Mouse (Mus musculus) adrenal gland (tissue): ENCODE data around the gene Muc20.

Experiments used
- intact Hi-C: fragments of 180-260 bp; cut with DNase I; formaldehyde crosslinking; loops from one replicate; pipeline ENCODE4 v1.15.1; 2025

Muc20 gene

GRCm38 (mm10) chr16:32803252-32803853 is 6.1 kb upstream of the Muc20 start:
- intact Hi-C loops = no loop called here

DNA sequence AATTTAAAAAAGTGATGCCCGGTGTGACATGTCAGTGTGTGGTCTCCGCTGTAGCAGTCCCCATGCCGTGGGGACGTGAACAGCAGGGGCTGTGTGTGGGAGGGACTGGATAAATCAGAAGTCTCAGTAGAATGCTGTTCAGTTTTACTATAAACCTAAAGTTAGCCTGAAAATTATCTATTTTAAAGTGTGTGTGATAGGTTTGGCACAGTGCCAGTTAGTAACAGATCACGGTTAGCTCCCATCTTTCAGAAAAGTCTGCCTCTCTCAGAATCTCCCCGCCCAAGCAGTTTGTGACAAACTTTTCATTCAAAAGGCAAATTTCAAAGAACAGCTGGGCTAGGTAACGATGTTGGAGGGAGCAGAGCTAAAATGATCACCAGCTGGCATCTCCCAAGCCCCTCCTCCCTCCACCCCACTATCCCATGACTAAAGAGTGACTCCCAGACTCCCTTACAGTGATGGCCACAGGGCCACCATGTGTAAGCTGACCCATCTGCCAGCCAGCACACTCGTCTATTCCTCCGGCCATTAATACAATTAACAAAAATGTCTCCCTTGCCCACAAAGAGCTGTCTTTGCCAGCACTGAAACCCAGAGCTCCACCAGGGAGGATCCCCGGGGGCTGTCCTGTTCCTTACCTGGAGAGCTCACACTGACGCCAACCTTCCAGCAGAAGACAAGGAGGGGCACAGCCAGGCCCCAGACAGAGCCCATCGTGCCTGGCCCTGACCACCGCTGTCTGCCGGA is 384 bp downstream of the Muc20 start:
- intact Hi-C loops = no loop called here

GRCm38 (mm10) chr16:32795177-32795576 is 2.1 kb downstream of the Muc20 start:
- intact Hi-C loops = no loop called here

DNA sequence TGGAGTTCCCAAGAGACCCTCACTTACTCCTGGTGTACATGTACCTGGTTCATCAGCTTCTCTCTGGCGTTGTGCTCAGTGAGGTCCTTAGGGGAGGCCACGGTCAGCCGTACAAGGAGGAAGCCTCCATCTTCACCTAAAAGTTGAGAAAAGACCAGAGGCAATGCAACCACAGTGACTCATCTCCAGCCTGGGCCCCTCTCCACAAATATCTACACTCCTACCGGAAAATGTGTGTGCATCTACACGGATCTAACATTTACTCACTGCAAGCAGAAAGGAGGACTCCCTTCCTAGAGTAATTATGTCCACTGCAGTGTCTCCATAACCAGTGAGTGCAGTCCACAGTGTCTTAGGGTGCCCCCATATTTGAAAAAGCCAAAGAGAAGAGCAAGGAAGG is 7.2 kb downstream of the Muc20 start:
- intact Hi-C loops = no loop called here

GRCm38 (mm10) chr16:32784840-32785239 is 12.4 kb downstream of the Muc20 start:
- intact Hi-C loops = no loop called here

DNA sequence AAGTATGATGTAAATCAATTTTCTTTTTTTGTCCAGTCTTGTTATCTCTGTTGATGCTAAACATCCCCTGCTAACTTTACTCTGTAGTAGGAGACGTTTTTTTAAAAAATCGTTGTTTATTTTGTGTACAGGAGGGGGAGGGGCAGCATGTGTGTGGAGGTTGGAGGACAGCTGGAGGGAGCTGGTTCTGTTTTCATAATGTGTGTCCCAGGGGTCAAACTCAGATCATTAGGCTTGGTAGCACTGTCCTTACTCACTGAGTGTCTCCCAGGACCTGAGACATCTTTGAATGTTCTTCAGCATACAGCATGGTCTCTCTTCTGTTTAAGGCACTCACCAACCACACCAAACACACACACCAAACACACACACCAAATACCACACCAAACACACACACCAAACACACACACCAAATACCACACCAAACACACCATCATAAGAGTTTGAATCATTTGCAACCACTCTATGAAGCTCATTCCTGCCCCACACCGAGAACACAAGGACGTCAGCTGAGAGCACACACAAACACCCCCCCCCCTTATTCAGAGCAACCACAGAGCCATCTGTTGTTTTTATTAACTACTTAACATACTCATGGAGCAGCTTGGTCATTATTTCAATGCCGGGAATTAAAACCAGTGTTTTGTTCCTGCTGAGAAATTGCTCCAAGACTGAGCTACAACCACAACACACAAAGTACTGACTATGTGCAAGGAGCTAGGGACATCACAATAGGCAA is 13.7 kb downstream of the Muc20 start:
- intact Hi-C loops = no loop called here

GRCm38 (mm10) chr16:32778956-32779355 is 18.3 kb downstream of the Muc20 start:
- intact Hi-C loops = no loop called here

DNA sequence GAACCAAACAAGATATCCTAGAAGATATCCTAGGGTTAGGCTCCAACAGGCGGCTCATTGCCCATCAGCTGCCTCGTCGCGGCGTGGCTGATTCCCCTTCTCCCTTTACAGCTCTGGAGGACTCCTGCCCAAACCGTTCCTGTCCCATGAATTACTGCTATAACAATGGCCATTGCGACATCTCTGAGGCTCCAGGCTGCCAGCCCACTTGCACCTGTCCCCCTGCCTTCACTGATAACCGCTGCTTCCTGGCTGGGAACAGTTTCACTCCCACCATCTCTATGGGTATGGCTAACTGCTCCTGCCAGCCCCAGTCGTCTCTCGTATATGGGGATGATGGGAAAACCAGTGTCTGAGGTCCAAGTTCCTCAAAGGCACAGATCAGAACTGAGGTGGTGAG is 20.6 kb downstream of the Muc20 start:
- intact Hi-C loops = no loop called here

- intact Hi-C loops = no loop called here
These were observed 30.3 kb downstream of the Muc20 start for GRCm38 (mm10) chr16:32766904-32767303.

- intact Hi-C loops = no loop called here
These were observed 32.3 kb downstream of the Muc20 start for GRCm38 (mm10) chr16:32764961-32765360.

GRCm38 (mm10) chr16:32764550-32764949 is 32.7 kb downstream of the Muc20 start:
- intact Hi-C loops = no loop called here

- intact Hi-C loops = no loop called here
These were observed 46.8 kb downstream of the Muc20 start for GRCm38 (mm10) chr16:32750242-32751127.

DNA sequence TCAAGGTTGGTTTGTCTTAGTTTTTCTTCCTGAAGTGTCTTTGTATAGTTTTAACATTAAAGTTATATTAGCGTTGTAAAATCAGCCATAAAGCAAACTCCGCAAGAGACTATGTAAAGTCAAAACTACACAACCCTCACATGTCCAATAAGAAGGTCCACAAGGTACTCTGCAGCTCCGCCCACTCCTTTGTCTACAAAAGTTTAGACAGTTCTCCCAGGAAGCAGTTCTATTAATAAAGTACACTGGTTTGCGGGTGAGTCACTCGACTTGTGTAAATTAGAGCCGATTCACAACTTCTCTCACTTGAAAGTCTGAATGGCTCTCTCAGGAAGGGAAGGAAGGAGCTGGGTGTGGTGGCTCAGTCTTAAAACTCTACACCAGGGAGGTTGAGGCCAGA is 51.4 kb downstream of the Muc20 start:
- intact Hi-C loops = no loop called here

- intact Hi-C loops = no loop called here
These were observed 54.5 kb downstream of the Muc20 start for GRCm38 (mm10) chr16:32742712-32743111.

- intact Hi-C loops = no loop called here
These were observed 55.9 kb downstream of the Muc20 start for GRCm38 (mm10) chr16:32741366-32741765.

DNA sequence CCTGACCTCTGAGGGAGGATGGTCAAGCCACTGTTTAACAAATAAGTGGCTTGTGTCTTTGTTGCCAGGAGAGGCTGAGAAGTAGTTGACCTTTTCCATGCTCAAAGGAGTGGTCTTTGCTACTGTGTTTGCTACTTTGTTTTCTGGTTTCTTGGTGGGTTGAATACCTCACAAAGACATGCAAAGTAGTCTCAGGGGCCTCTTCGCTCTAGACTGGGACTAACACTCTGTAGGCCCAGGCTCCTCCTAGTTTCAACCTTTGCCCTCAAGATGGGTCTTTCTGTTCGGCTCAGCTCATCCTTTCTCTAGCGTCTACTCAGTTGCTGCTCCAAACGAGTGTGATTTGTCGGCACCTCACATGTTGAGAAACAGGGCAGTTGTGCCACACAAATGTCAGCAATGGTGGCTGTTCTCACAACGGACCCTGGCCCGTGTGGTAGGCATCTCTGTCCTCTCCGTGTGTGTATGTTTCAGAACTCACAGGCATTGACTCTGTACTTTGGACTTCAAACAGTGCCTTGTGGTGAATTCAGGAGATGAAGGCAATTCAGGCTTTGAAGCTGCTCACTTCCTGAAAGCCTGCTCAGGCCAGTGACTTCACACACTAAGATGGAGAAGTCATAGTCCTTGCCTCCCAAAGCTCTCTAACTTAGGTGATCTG is 57.1 kb downstream of the Muc20 start:
- intact Hi-C loops = no loop called here

GRCm38 (mm10) chr16:32736022-32736421 is 61.2 kb downstream of the Muc20 start:
- intact Hi-C loops = no loop called here

DNA sequence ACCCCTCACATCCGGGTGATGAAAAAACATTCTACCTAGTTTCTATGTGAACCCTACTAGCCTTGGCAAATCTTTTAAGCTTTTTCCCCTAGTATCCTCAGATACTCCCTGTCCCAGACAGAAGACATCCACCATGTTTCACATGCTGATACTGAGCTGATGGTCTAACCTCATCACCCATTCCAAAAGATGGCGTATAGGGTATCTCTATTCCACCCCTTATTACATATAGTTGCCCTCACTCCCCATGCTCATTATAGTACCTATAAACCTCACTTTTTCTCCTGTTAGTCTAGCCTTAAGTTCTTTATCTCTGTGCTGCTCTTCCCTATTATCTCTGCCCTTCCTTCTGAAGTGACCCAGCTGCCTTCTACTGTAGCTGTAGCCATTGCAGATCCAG is 61.6 kb downstream of the Muc20 start, which contains the start of gene Muc4:
Gene Muc4 (plus strand): TSS at position 301 of the 400 bp plus-strand sequence.
- intact Hi-C loops = no loop called here

GRCm38 (mm10) chr16:32733213-32733612 is 64.0 kb downstream of the Muc20 start:
- intact Hi-C loops = no loop called here

DNA sequence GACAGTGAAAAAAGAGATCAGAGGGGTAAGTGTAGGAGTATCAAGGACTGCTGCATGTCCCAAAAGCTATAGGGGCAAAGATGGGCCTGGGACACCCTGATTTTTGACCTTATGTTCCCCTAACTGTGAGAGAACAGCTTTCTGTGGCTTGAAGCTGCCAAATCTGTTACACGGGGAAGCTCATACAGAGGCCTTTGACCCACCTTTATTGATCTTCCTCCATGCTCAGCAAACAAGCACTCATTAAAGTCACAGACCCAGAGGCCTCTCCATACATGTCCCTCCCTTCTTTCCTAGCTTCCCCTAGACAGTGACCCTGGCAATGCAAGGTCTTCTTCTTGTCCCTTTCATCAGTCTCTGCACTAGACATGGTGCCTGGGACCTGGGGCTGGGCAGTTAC is 68.5 kb downstream of the Muc20 start:
- intact Hi-C loops = no loop called here

DNA sequence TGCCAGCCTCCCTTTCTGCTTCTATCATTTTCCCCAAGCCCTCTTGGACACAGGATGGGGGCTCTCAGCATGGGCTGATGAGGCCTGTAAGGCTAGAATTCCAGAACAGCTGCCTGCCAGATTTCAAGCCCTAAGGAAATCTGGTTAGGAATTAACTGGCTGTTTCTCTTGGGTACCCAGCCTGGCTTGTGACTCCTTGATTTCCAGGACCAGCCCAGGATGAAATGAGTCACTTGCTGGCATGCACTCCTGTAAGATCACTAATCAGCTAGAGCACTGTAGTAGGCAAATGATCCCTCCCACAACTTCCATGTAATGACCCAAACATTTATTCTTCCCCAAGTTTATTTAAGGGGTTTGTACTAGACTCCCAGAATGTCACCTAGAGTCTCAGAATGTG is 69.0 kb downstream of the Muc20 start:
- intact Hi-C loops = no loop called here
